Mouse (Mus musculus): ENCODE measurements around the gene Svs2. TPM values are rescaled to one million over a fixed set of nuclear protein-coding genes. Genes with fewer than 3 reads are reported as not detected.

The Svs2 gene
- total RNA-seq, 4 experiments from 2014 or later: not detected

Other genes with a start within 250 kb of the Svs2 start
- 100 to 1,000 TPM; 458 to 531 (median 484) TPM for gene Ywhab, start 243.5 kb downstream of the Svs2 start, total RNA-seq (2022)
- gene Pabpc1l, start 213.0 kb downstream of the Svs2 start, total RNA-seq (2022): 1 to 10 TPM in 1 of 4 experiments, under 1 TPM in 3; 0.45 to 1.5 (median 0.87) TPM
- 10 to 100 TPM; 41.1 to 55.7 (median 46.3) TPM for gene Stk4, start 168.1 kb downstream of the Svs2 start, total RNA-seq (2022)
- 100 to 1,000 TPM; 108 to 114 (median 109) TPM for gene Tomm34, start 167.3 kb downstream of the Svs2 start, total RNA-seq (2022)
- gene Kcns1, start 67.4 kb downstream of the Svs2 start, total RNA-seq (2022): 1 to 10 TPM; 5.3 to 7.8 (median 6.2) TPM
- gene Wfdc5, start 55.7 kb downstream of the Svs2 start, total RNA-seq (2022): not detected
- gene Wfdc12, start 47.9 kb downstream of the Svs2 start, total RNA-seq (2022): not detected
- not detected for gene Wfdc15a, start 38.3 kb downstream of the Svs2 start, total RNA-seq (2022)
- not detected for gene Wfdc15b, start 16.8 kb downstream of the Svs2 start, total RNA-seq (2022)
- gene Svs3b, start 18.2 kb upstream of the Svs2 start, total RNA-seq (2022): not detected
- gene Svs4, start 40.0 kb upstream of the Svs2 start, total RNA-seq (2022): not detected
- gene Svs3a, start 50.8 kb upstream of the Svs2 start, total RNA-seq (2022): not detected
- not detected for gene Svs6, start 78.3 kb upstream of the Svs2 start, total RNA-seq (2022)
- gene Svs5, start 94.3 kb upstream of the Svs2 start, total RNA-seq (2022): not detected
- gene Slpi, start 150.6 kb upstream of the Svs2 start, total RNA-seq (2022): 1 to 10 TPM in 3 of 4 experiments, not detected in 1; 1.2 to 1.5 (median 1.2) TPM
- under 1 TPM; 0.34 to 0.67 (median 0.42) TPM for gene Rbpjl, start 164.7 kb upstream of the Svs2 start, total RNA-seq (2022)
- 10 to 100 TPM; 11.1 to 12.6 (median 11.9) TPM for gene Matn4, start 166.7 kb upstream of the Svs2 start, total RNA-seq (2022)
- gene Sdc4, start 205.4 kb upstream of the Svs2 start, total RNA-seq (2022): 100 to 1,000 TPM; 109 to 165 (median 131) TPM
- gene Sys1, start 218.5 kb upstream of the Svs2 start, total RNA-seq (2022): 10 to 100 TPM; 40.4 to 45.8 (median 44.8) TPM
- 10 to 100 TPM in 1 of 4 experiments, 1 to 10 TPM in 2, not detected in 1; 8.4 to 15.8 (median 9.9) TPM for gene Gm20458, start 222.5 kb upstream of the Svs2 start, total RNA-seq (2022)
- not detected for gene Trp53tg5, start 235.3 kb upstream of the Svs2 start, total RNA-seq (2022)
- gene Dbndd2, start 247.6 kb upstream of the Svs2 start, total RNA-seq (2022): 100 to 1,000 TPM; 109 to 163 (median 138) TPM

Data from layer of hippocampus, adult 8-10 months (tissue).